Mouse (Mus musculus) yolk sac, embryonic 10.5 days (tissue): ENCODE data around the gene Qtrt1.
A peak's percentile ranks its signal among the peaks of the same experiment; 100 is the strongest.

ENCODE experiments used
- DNase-seq: peaks from one replicate; pipeline ENCODE4 v3.0.0-alpha.2; 2017; ENCODE audit warnings: low spot score

Gene Qtrt1

DNA sequence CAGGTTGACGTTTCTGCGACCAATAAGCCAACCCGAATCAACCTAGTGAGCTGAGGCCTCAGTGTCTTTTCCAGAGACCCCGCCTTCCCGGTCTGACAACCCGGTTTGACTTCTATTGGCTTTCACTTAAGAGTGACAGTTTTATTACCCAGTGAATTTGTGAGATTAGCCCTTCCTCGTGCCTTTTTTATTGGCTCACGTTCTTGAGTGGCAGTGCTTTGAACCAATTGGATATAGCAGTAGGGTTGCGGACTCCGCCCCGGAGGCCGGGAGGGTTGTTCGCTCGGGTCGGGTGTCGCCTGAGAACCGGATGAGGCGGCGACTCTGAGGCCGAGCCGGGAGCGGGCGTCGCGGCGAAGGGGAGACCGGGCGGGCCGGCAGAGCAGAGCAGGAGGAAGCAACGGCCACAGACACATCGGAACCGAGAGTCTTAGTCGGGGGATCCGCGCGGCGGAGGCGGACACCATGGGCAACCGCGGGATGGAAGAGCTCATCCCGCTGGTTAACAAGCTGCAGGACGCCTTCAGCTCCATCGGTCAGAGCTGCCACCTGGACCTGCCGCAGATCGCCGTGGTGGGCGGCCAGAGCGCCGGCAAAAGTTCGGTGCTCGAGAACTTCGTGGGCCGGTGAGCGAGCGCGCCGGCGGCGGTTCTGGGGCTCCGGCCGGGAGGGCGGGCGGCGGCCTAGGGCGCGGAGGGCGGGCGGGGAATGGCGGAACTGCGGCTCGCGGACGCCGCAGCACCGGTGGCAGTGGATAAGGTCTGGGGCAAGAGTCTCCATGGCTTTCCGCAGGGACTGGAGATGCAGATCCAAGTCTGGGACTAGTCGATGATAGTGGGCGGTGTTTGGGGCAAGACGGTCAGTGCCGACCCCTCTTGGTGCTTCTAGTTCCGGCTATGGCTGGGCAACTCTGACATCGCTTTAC lies 13.3 kb downstream of the Qtrt1 start, which contains the start of gene Dnm2:
Gene Dnm2 (plus strand): TSS at position 278 of the 925 bp plus-strand sequence.
- peak; percentile 99 for DNase-seq

DNA sequence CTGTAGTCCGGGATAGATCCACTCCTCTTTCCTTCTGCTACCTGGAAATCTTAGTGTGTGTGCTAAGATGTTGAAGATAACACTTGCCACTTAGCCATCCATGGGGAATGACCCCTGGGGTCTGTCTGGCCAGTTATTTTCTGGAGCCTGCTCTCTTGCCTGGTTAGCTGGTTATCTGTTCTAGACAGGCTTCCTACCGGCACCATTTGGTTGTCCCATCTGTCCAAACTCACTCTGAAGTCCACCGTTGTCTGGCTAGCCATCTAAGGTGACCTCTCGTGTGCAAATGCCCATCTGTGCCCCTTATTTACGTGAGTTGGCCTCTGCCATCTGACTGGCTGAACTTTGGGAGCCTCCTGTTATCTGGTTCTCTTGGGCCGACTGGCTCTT lies 13.9 kb downstream of the Qtrt1 start:
- no peak for DNase-seq

GRCm38 (mm10) chr9:21426013-21426412 lies 14.4 kb downstream of the Qtrt1 start:
- peak; percentile 69 for DNase-seq

- DNase-seq: no peak
Observed at GRCm38 (mm10) chr9:21426525-21426924, 14.9 kb downstream of the Qtrt1 start.

DNA sequence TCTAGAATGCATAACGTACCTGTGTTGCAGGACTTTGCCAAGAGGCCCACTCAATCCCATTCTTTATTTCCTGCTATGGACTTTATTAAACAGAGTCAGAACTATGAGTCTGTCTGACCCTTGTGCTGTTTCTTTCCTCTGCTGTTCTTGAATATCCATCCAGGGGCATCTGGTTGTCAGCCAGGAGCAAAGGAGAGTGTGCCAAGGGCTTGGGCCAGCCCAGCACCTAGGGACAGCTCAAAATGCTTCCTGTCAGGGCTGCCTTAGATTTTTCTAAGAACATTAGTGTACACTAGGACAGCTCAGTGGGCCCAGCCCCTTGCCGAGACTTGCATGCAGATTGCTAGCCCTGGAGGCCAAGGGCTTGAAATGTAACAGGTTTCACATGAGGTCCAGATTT lies 16.1 kb downstream of the Qtrt1 start:
- no peak for DNase-seq

DNA sequence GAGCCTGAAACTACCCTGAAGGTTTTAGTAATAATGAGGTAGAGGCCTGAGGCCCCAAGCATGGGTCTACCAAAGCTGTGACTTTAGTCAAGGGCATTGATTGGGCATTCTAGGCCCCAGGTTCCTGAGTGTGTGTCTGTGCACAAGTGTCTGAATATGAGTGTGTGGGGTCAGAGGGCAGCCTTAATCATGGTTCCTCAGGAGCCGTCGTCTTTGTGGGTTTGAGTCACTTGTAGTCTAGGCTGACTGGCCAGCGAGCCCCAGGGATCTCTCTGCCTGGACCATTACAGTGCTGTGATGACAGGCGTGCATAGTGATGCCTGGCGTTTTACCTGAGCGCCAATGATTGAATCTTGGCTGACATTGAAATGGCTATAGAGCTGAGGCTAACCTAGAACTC lies 16.5 kb downstream of the Qtrt1 start:
- DNase-seq: no peak

DNA sequence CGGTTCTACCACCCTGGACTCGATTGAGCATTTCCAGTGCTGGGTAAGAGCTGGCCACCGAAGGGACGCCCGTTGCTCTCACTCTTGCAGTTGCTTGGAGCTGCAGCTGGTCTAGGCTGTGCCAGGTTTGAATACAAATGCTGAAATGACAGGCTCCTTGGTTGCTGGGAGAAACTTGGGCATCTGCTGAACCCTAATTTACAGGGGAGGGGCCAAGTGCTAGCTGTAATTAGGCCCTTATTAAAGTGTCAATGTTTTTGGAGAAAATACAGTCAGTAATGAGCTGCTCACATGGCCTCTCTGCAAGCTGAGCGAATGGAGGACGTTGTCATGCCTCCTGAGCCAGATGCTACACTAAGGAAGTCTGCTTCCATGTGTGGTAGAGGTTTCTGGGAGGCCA lies 19.1 kb downstream of the Qtrt1 start:
- DNase-seq: no peak

- no peak for DNase-seq
Observed at GRCm38 (mm10) chr9:21432066-21432465, 20.4 kb downstream of the Qtrt1 start.

- no peak for DNase-seq
Observed at GRCm38 (mm10) chr9:21433766-21434165, 22.1 kb downstream of the Qtrt1 start.

GRCm38 (mm10) chr9:21434410-21434809 lies 22.8 kb downstream of the Qtrt1 start:
- DNase-seq: no peak

DNA sequence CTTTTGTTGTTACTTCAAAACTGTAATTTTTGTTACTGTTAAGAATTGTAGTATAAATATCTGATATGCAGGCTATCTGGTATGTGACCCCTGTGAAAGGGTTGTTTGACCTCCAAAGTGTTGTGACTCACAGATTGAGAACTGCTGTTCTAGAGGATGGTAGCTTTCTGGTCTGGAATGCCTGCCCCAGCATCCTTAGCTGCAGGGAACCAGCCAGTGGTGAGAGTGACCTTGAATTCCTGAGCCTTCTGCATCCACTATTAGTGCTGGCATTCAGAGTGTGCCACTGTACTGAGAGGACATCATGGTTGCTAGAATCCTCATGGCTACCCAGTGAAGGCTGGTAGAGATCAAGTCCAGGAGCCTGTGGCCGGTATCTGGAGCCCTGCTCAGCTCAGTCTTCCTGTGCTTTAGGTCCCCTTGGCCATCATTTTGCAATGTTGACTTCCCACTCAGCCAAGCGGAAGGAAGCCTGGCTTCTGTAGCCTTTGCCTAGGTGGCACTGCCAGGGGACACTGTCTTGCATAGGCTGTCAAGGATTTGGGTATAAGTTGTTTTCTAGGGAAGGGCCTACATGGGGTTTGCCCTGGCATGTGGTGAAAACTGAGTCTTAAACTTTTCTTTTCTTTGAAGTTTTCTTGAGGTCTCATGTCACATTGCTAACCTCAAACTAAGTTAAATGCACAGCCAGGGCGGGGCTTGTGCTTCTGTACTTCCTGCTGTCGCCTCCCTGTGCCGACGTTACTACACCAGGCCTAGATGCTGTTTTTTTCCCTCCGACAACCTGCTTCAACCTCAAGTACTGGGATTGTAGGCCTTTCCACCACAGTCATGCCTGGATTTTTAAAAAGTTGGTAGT lies 24.4 kb downstream of the Qtrt1 start:
- DNase-seq: no peak

- DNase-seq: no peak
Observed at GRCm38 (mm10) chr9:21437577-21437976, 25.9 kb downstream of the Qtrt1 start.

DNA sequence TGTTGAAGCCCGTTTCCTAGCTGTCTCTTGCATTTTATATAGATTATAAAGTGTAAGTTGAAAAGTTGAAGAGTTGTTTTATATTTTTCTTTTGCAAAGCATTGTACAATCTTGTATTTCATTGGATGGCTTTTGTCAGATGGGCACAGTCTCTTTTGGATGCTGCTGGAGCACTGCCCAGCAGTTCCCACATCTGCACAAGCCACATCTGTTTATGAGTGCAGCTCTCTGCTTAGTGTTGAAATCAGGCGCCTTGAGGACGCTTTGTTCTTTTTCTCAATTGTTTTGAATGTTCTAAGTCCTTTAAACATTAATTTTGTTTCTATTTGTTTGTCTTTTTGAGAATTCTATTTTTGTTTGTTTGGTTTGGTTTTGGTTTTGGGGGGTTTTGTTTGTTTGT lies 26.6 kb downstream of the Qtrt1 start:
- DNase-seq: no peak

GRCm38 (mm10) chr9:21439456-21439855 lies 27.8 kb downstream of the Qtrt1 start:
- no peak for DNase-seq

DNA sequence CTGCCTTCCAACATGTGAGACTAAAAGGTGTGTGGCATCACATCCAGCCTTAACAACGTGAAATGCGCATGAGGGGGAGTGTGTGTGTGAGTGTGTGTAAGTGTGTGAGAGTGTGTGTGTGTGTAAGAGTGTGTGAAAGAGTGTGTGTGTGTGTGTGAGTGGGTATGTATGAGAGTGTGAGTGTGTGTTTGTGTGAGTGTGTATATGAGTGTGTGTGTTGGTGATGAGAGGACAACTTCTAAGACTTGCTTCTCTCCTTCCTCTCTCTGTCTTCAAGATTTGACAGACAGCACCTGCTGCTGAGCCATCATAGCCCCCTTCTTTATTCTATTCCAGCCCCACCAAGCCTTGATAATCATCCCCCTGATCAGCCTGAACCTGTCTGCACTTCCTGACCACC lies 28.3 kb downstream of the Qtrt1 start:
- DNase-seq: no peak

DNA sequence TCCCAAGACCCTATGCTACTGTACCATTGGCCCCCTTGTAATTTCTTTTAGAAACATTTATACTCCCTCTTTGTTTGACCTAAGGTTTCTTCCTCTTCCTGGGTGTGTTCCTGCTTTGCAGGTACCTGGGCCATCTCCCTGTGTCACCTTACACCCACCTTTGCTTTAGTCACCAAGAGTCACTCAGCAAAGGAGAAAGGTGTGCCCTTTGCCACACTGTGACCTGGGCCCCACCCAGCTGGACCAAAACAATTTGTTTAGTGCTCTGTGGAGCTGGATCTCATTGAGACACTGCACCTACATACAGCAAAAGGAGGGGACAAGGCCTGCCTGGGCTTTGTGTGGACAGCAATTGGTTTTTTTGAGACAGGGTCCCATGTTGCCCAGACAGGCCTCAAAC lies 28.8 kb downstream of the Qtrt1 start:
- no peak for DNase-seq

DNA sequence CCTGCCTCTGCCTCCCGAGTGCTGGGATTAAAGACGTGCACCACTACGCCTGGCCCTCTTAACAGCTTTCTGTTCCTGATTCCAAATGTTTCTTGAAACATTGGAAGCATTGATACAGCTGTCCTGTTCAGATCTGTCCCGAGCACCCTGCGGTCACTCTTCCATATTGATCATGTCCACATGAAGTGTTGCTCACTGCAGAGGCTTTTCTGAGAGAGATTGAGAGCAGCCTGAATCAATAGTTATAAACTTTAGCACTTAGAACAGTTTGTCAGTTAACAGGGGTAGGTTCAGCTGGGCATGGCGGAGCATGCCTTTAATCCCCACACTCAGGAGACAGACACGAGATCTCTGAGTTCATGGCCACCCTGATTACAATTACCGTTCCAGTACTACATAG lies 32.2 kb downstream of the Qtrt1 start:
- no peak for DNase-seq

- DNase-seq: no peak
Observed at GRCm38 (mm10) chr9:21444574-21444973, 32.9 kb downstream of the Qtrt1 start.

DNA sequence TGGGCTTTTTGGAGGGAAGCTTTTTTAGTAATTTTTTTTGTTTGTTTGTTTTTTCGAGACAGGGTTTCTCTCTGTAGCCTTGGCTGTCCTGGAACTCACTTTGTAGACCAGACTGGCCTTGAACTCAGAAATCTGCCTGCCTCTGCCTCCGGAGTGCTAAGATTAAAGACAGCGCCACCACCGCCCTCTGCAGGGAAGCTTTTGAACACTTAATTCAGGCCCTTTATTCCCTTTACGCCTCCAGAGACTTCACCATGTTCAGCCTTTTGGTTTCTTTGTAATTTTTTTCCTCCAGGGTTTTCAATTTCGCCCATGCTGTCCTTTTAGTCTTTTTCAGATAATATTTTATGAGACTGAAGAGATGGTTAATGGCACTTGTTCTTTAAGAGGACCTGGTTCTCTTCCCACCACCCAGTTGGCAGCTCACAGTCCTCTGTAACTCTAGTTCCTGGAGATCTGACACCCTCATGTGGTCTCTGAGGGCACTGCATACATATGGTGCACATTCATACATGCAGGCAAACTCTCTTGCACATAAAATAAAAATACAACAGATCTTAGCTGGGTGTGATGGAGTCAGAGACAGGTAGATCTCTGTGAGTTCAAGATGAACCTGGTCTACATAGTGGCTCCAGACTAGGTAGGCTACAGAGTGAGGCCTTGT lies 33.6 kb downstream of the Qtrt1 start:
- no peak for DNase-seq

DNA sequence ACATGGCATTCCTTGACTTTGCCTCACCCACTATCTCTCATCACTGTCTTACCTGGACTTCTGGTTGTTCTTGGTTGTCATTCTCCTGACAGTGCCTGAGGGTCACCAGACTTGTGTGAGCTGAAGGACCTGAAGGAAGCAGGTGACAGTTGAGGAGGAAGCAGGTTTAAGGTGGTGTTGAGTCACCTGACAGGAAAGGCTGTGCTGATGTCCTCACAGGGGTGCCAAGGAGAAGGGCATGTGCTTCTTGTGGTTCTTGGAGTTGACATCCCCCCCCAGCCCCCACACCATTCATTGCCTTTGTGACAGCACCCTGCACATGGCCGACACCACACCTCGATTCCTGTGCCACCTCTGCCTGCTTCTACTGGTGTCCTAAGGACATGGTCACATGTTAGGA lies 36.1 kb downstream of the Qtrt1 start:
- no peak for DNase-seq

GRCm38 (mm10) chr9:21449710-21450109 lies 38.1 kb downstream of the Qtrt1 start:
- no peak for DNase-seq

DNA sequence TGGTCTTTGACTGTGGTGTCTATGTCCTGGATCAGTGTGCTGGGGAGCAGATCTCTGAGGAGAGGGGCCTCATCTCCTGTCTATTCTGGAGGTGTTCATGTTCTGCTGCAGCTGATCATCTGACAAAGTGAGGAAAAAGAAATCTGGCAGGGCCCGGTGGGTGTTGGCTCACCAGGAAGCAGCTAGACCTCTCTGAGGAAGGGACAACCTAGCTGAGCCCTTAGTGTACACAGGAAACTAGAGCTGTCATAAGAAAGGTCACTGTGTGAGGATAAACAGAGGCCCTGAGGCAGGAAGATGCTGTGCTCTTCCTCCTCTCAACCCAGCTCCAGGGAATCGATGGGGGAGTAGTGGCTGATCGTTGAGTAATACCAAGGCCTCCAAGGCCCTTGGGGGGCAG lies 38.6 kb downstream of the Qtrt1 start:
- DNase-seq: no peak
